Mouse (Mus musculus): Measurements from ENCODE around the gene Pou4f1.

DNA sequence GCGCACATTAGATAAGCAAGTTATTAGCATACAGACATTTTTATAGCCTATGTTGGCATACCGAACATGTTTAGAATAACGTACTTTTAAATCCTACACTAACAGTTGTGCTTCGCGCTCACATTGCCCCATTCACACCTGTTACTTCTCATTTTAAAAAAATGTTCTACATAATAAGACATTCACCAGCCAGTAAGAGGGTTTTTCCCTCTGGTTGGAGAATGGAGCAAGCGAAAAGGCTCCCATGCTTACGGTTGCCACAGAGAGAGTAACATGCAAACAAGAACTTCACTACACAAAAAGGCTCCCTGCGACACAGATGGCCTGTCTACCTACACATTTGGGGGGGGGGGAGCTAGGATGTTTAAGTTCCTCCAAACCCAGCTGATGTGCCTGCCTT is 9.8 kb upstream of the Pou4f1 start:
- TF ChIP-seq CTCF (IDR thresholded peaks at IDR 0.05; ENCODE audit: control insufficient read depth, insufficient read depth, low read length), result no peak
- no peak for TF ChIP-seq POLR2A (IDR thresholded peaks at IDR 0.05; ENCODE audit: borderline replicate concordance, control insufficient read depth, low read depth, low read length)

Measured in bone marrow, adult 2 months (tissue).